Mouse (Mus musculus): ENCODE results near the gene Galr2. TPM values are rescaled to one million over a fixed set of nuclear protein-coding genes. Genes with fewer than 3 reads are reported as not detected.
A peak's percentile ranks its signal among the peaks of the same experiment; 100 is the strongest.
"Not testable (repeated sequence)": the region's sequence is repeated elsewhere in the genome, so short reads cannot be mapped to it uniquely, and the experiment has no call there.

Gene Galr2
- polyA plus RNA-seq, 1 experiment from 2014 or later = 0.11 TPM

- 83% methylated on average over 1 of the region's 1 CpGs for WGBS
- not testable (repeated sequence) for DNase-seq (ENCODE audit: low spot score); H3K4me3 ChIP-seq (ENCODE audit: low read depth, low read length); H3K4me2 ChIP-seq; H3K9me3 ChIP-seq (ENCODE audit: control insufficient read depth, low read length); H3K27ac ChIP-seq (ENCODE audit: low read depth, low read length); H3K9ac ChIP-seq (ENCODE audit: low read depth, low read length); ATAC-seq (replicated peaks; ENCODE audit: low FRiP score); H3K36me3 ChIP-seq (ENCODE audit: control insufficient read depth, insufficient read depth, low read length)
- H3K27me3 ChIP-seq (replicated peaks; ENCODE audit: control insufficient read depth, insufficient read depth, low read length) = peaks cover 24% of the 10 kb centered on the region
- H3K4me1 ChIP-seq (replicated peaks; ENCODE audit: control insufficient read depth, insufficient read depth, low read length) = peaks cover 18% of the 10 kb centered on the region
These were observed 3.6 kb upstream of the Galr2 start for GRCm38 (mm10) chr11:116277184-116277583.

DNA sequence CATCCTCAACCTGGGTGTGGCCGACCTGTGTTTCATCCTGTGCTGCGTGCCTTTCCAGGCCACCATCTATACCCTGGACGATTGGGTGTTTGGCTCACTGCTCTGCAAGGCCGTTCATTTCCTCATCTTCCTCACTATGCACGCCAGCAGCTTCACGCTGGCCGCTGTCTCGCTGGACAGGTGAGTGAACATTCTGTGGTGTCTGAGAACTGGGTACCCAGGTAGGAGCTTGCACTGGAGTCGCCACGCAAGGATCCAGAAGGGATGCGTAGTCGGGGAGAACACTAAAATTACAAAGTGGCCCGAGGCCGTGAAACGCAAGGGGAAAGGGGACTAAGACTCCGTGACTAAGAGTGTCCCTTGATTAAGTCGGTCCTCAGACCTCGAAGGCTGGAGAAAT lies 932 bp downstream of the Galr2 start:
- Histone ChIP-seq H3K4me3 (ENCODE audit: low read depth, low read length) (peak overlapping the region; percentile 36), H3K9me3 (ENCODE audit: control insufficient read depth, low read length) (no peaks in the 10 kb centered on the region), H3K4me1 (replicated peaks; ENCODE audit: control insufficient read depth, insufficient read depth, low read length) (peaks cover 6% of the 10 kb centered on the region), H3K36me3 (ENCODE audit: control insufficient read depth, insufficient read depth, low read length) (no peaks in the 10 kb centered on the region), H3K27ac (ENCODE audit: low read depth, low read length) (no peak overlapping the region), H3K27me3 (replicated peaks; ENCODE audit: control insufficient read depth, insufficient read depth, low read length) (peaks cover 61% of the 10 kb centered on the region), H3K4me2 (peak overlapping the region; percentile 55), H3K9ac (ENCODE audit: low read depth, low read length) (no peak overlapping the region)
- WGBS = 5% methylated on average over 18 of the region's 18 CpGs
- DNase-seq (ENCODE audit: low spot score) (no peak), ATAC-seq (replicated peaks; ENCODE audit: low FRiP score) (no peak)

DNA sequence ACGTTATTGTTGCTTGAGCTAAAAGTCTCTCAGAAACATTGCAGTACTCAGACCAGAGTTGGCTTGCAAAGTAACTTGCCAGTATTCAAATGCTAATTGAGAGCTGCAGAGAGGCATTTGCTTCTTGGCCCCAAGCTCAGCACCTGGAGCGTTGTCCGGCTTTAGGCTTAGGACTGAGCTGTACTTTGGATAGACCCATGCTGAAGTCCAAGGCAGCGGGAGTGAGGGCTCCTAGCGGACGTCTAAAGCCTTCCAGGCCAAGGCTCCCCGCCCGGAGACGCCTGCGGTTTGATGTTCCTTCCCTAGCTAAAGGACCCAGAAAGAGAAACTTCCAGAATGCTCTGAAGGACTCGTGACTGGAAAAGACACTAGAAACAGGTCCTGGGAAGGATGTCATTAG lies 1.4 kb downstream of the Galr2 start:
- H3K9ac ChIP-seq (ENCODE audit: low read depth, low read length) = no peak overlapping the region
- H3K4me2 ChIP-seq = no peak overlapping the region
- WGBS = 2% methylated on average over 11 of the region's 11 CpGs
- peaks cover 61% of the 10 kb centered on the region for H3K27me3 ChIP-seq (replicated peaks; ENCODE audit: control insufficient read depth, insufficient read depth, low read length)
- no peak overlapping the region for H3K4me3 ChIP-seq (ENCODE audit: low read depth, low read length)
- no peaks in the 10 kb centered on the region for H3K36me3 ChIP-seq (ENCODE audit: control insufficient read depth, insufficient read depth, low read length)
- ATAC-seq (replicated peaks; ENCODE audit: low FRiP score) (no peak), DNase-seq (ENCODE audit: low spot score) (no peak)
- H3K9me3 ChIP-seq (ENCODE audit: control insufficient read depth, low read length) = no peaks in the 10 kb centered on the region
- H3K27ac ChIP-seq (ENCODE audit: low read depth, low read length) = no peak overlapping the region
- H3K4me1 ChIP-seq (replicated peaks; ENCODE audit: control insufficient read depth, insufficient read depth, low read length) = peaks cover 6% of the 10 kb centered on the region

DNA sequence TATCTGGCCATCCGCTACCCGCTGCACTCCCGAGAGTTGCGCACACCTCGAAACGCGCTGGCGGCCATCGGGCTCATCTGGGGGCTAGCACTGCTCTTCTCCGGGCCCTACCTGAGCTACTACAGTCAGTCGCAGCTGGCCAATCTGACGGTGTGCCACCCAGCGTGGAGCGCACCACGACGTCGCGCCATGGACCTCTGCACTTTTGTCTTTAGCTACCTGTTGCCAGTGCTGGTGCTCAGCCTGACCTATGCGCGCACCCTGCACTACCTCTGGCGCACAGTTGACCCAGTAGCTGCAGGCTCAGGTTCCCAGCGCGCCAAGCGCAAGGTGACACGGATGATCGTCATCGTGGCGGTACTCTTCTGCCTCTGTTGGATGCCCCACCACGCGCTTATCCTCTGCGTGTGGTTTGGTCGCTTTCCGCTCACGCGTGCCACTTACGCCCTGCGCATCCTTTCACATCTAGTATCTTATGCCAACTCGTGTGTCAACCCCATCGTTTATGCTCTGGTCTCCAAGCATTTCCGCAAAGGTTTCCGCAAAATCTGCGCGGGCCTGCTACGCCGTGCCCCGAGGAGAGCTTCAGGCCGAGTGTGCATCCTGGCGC lies 2.3 kb downstream of the Galr2 start:
- Histone ChIP-seq H3K36me3 (ENCODE audit: control insufficient read depth, insufficient read depth, low read length) (peaks cover 3% of the 10 kb centered on the region; the same call in 1 of the 2 replicates), H3K4me1 (replicated peaks; ENCODE audit: control insufficient read depth, insufficient read depth, low read length) (peaks cover 6% of the 10 kb centered on the region), H3K27ac (ENCODE audit: low read depth, low read length) (no peak overlapping the region), H3K27me3 (replicated peaks; ENCODE audit: control insufficient read depth, insufficient read depth, low read length) (peaks cover 61% of the 10 kb centered on the region), H3K9ac (ENCODE audit: low read depth, low read length) (no peak overlapping the region), H3K4me3 (ENCODE audit: low read depth, low read length) (no peak overlapping the region), H3K9me3 (ENCODE audit: control insufficient read depth, low read length) (no peaks in the 10 kb centered on the region), H3K4me2 (no peak overlapping the region)
- ATAC-seq (replicated peaks; ENCODE audit: low FRiP score) (no peak), DNase-seq (ENCODE audit: low spot score) (no peak)
- 14% methylated on average over 48 of the region's 48 CpGs for WGBS

- Histone ChIP-seq H3K27ac (ENCODE audit: low read depth, low read length) (no peak overlapping the region), H3K4me3 (ENCODE audit: low read depth, low read length) (no peak overlapping the region), H3K9me3 (ENCODE audit: control insufficient read depth, low read length) (no peaks in the 10 kb centered on the region), H3K27me3 (replicated peaks; ENCODE audit: control insufficient read depth, insufficient read depth, low read length) (peaks cover 61% of the 10 kb centered on the region), H3K4me1 (replicated peaks; ENCODE audit: control insufficient read depth, insufficient read depth, low read length) (peaks cover 6% of the 10 kb centered on the region), H3K9ac (ENCODE audit: low read depth, low read length) (no peak overlapping the region), H3K36me3 (ENCODE audit: control insufficient read depth, insufficient read depth, low read length) (peaks cover 6% of the 10 kb centered on the region), H3K4me2 (no peak overlapping the region)
- DNase-seq (ENCODE audit: low spot score) (no peak), ATAC-seq (replicated peaks; ENCODE audit: low FRiP score) (no peak)
- 51% methylated on average over 6 of the region's 6 CpGs for WGBS
These were observed 3.2 kb downstream of the Galr2 start for GRCm38 (mm10) chr11:116283982-116284381.

DNA sequence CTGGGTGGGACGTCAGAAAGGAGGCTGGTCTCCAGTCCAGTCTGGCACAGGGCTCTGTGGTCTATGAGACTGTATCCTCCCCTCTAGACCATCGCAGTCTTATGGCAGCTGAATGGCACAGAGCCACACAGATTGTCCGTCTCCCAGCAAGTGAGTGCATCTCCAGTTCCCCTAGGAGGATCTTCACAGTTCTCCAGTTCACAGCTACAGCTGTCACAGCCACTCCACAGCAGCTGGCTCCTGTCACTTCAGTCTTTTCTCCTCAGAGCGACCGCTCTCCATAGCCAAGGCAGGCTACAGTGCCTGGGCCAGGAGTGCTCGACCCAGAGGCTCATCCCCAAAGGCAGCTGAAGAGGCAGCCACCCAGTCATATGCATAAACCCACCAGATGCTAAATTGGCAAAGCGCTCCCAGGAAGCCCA lies 5.0 kb downstream of the Galr2 start:
- Histone ChIP-seq H3K4me3 (ENCODE audit: low read depth, low read length) (no peak overlapping the region), H3K4me1 (replicated peaks; ENCODE audit: control insufficient read depth, insufficient read depth, low read length) (peaks cover 6% of the 10 kb centered on the region), H3K27me3 (replicated peaks; ENCODE audit: control insufficient read depth, insufficient read depth, low read length) (peaks cover 51% of the 10 kb centered on the region), H3K9me3 (ENCODE audit: control insufficient read depth, low read length) (no peaks in the 10 kb centered on the region), H3K27ac (ENCODE audit: low read depth, low read length) (no peak overlapping the region), H3K9ac (ENCODE audit: low read depth, low read length) (no peak overlapping the region), H3K36me3 (ENCODE audit: control insufficient read depth, insufficient read depth, low read length) (peaks cover 8% of the 10 kb centered on the region), H3K4me2 (no peak overlapping the region)
- DNase-seq (ENCODE audit: low spot score) (no peak), ATAC-seq (replicated peaks; ENCODE audit: low FRiP score) (no peak)
- 67% methylated on average over 7 of the region's 7 CpGs for WGBS

DNA sequence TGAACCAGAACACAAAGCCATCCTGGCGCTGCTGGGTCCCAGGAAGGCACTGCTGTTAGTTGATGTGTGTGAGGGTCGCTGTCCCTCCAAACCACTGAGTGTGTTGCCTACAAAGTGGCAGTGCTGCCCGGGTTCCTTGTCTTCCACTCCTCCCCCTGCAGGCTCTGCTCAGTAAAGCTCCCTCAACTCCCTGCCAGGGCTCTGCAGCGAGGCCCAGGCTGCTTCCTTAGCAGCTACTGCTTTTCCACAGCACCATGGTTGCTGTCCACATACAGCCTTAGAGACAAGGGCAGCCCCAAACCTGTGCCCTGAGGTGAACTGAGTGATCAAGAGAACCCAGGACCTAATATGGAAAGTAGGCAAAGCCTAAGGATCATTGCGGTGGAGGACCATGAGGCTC lies 6.6 kb downstream of the Galr2 start:
- Histone ChIP-seq H3K27me3 (replicated peaks; ENCODE audit: control insufficient read depth, insufficient read depth, low read length) (peaks cover 35% of the 10 kb centered on the region), H3K36me3 (ENCODE audit: control insufficient read depth, insufficient read depth, low read length) (peaks cover 8% of the 10 kb centered on the region), H3K9me3 (ENCODE audit: control insufficient read depth, low read length) (no peaks in the 10 kb centered on the region), H3K4me1 (replicated peaks; ENCODE audit: control insufficient read depth, insufficient read depth, low read length) (no peaks in the 10 kb centered on the region; the same call in none of the 2 replicates), H3K4me2 (no peak overlapping the region), H3K9ac (ENCODE audit: low read depth, low read length) (no peak overlapping the region), H3K4me3 (ENCODE audit: low read depth, low read length) (no peak overlapping the region), H3K27ac (ENCODE audit: low read depth, low read length) (no peak overlapping the region)
- DNase-seq (ENCODE audit: low spot score) (no peak), ATAC-seq (replicated peaks; ENCODE audit: low FRiP score) (no peak)
- WGBS = 80% methylated on average over 5 of the region's 5 CpGs

DNA sequence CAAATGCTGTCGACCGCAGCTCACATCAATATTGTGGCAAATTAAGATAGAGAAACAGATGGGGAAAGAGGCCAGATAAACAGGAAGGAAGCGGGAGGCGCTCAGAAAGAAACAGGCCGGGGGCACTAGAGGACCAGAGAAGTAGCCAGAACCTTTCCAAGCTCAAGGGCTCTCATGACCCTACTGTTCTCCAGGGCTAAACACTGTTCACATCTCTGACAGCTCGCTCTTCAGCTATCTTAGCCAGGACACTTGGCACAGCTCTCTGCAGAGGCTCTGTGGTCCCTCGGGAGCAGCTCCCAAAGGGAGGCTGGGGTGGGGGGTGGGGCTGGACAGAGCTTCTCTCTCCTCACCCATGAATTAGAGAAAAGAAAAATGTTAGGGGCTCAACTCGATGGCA lies 9.8 kb downstream of the Galr2 start:
- H3K27ac ChIP-seq (ENCODE audit: low read depth, low read length) = no peak overlapping the region
- 55% methylated on average over 8 of the region's 8 CpGs for WGBS
- peaks cover 3% of the 10 kb centered on the region for H3K27me3 ChIP-seq (replicated peaks; ENCODE audit: control insufficient read depth, insufficient read depth, low read length)
- H3K36me3 ChIP-seq (ENCODE audit: control insufficient read depth, insufficient read depth, low read length) = peaks cover 8% of the 10 kb centered on the region
- no peak overlapping the region for H3K9ac ChIP-seq (ENCODE audit: low read depth, low read length)
- no peak overlapping the region for H3K4me3 ChIP-seq (ENCODE audit: low read depth, low read length)
- ATAC-seq (replicated peaks; ENCODE audit: low FRiP score) = no peak
- H3K4me2 ChIP-seq = no peak overlapping the region
- H3K4me1 ChIP-seq (replicated peaks; ENCODE audit: control insufficient read depth, insufficient read depth, low read length) = peaks cover 11% of the 10 kb centered on the region
- DNase-seq (ENCODE audit: low spot score) = no peak
- no peaks in the 10 kb centered on the region for H3K9me3 ChIP-seq (ENCODE audit: control insufficient read depth, low read length)

DNA sequence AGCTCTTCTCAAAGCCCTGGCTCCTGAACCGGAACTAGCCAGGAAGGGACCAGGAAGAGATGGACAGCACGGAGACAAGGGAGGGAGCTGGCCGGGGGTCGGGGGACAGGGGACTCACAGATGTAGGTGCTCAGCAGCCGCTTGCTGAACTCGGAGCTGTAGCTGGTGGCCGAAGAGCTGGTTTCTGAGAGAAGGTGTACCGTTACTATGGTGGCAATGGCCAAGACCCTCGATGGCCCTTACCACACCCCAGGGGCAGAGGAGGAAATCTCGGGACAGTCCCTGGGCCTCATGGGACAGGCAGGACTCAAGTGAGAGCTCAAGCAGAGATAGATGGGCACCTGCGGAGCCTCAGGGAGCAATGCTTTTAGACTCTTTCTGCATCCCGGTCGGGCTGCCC lies 11.7 kb downstream of the Galr2 start:
- Histone ChIP-seq H3K36me3 (ENCODE audit: control insufficient read depth, insufficient read depth, low read length) (peaks cover 8% of the 10 kb centered on the region), H3K9me3 (ENCODE audit: control insufficient read depth, low read length) (no peaks in the 10 kb centered on the region), H3K27ac (ENCODE audit: low read depth, low read length) (peak overlapping the region; percentile 32; the same call in 1 of the 2 replicates), H3K27me3 (replicated peaks; ENCODE audit: control insufficient read depth, insufficient read depth, low read length) (no peaks in the 10 kb centered on the region), H3K9ac (ENCODE audit: low read depth, low read length) (no peak overlapping the region), H3K4me3 (ENCODE audit: low read depth, low read length) (no peak overlapping the region), H3K4me2 (no peak overlapping the region), H3K4me1 (replicated peaks; ENCODE audit: control insufficient read depth, insufficient read depth, low read length) (peaks cover 11% of the 10 kb centered on the region)
- 91% methylated on average over 13 of the region's 13 CpGs for WGBS
- DNase-seq (ENCODE audit: low spot score) = no peak
- ATAC-seq (replicated peaks; ENCODE audit: low FRiP score) = no peak
